ENCODE assay signal across 9 mouse cellular contexts in genomic region chr4:147275021-147275772, GRCm38 (mm10). TPM values are rescaled to one million over a fixed set of nuclear protein-coding genes. Genes with fewer than 3 reads are reported as not detected.
DNase-seq lines count a peak whose midpoint lies in the region; ATAC-seq and TF ChIP-seq lines count a peak whose summit lies in the region.
"Not testable (repeated sequence)": the region's sequence is repeated elsewhere in the genome, so short reads cannot be mapped to it uniquely, and the experiment has no call there.
"Had no signal": no experiment of that assay in that cellular context is flagged by ENCODE, and none has a peak within 500 bp of the region (broad histone marks: within the 10 kb centered on the region; RNA-seq: fewer than 3 reads in every experiment).

No protein-coding gene starts in this region.

- peak overlapping the region; percentile 48 for H3K4me3 ChIP-seq in embryonic facial prominence, embryonic 10.5 days
- peak overlapping the region; percentile 21 for H3K4me3 ChIP-seq in hindbrain, embryonic 12.5 days
- not testable (repeated sequence) for H3K4me3 ChIP-seq in liver, embryonic 16.5 days (ENCODE audit: low read depth, low read length)
- H3K4me3 ChIP-seq in midbrain, postnatal 0 days (ENCODE audit: low read depth, low read length) = 0 out of 2 replicates have a peak overlapping the region, but pooled peaks have one; percentile 12
- peak overlapping the region; percentile 46 for H3K4me3 ChIP-seq in testis, adult 2 months (ENCODE audit: control insufficient read depth, low read depth, low read length)

- not testable (repeated sequence) for H3K36me3 ChIP-seq in embryonic facial prominence, embryonic 10.5 days (replicated peaks); hindbrain, embryonic 12.5 days; liver, embryonic 16.5 days (ENCODE audit: control insufficient read depth, insufficient read depth); midbrain, postnatal 0 days (ENCODE audit: insufficient read depth, low read length); testis, adult 2 months (ENCODE audit: control insufficient read depth, insufficient read depth, low read length)

- not testable (repeated sequence) for H3K9ac ChIP-seq in hindbrain, embryonic 12.5 days; liver, embryonic 16.5 days (ENCODE audit: low read depth, low read length); midbrain, postnatal 0 days (replicated peaks; ENCODE audit: low read length, poor library complexity, severe bottlenecking)

- peak; percentile 85 for ATAC-seq in hindbrain, embryonic 12.5 days (ENCODE audit: low FRiP score)
- ATAC-seq in liver, embryonic 16.5 days (ENCODE audit: low read depth) = peak; percentile 58
- ATAC-seq in midbrain, postnatal 0 days (ENCODE audit: low FRiP score) = peak; percentile 75; the same call in 1 of the 2 replicates

- H3K4me1 ChIP-seq in embryonic facial prominence, embryonic 10.5 days; hindbrain, embryonic 12.5 days; liver, embryonic 16.5 days (ENCODE audit: control insufficient read depth, low read depth, low read length); midbrain, postnatal 0 days (ENCODE audit: insufficient read depth, low read length); testis, adult 2 months (ENCODE audit: control insufficient read depth, insufficient read depth, low read length): not testable (repeated sequence)

- WGBS in embryonic facial prominence, embryonic 10.5 days = 35% methylated on average over 58 of the region's 58 CpGs
- WGBS in hindbrain, embryonic 12.5 days = 38% methylated on average over 57 of the region's 58 CpGs
- whole genome bisulfite sequencing in liver, embryonic 16.5 days (ENCODE audit: insufficient replicate concordance) = 31% methylated on average over 54 of the region's 58 CpGs
- 47% methylated on average over 50 of the region's 58 CpGs for WGBS in midbrain, postnatal 0 days

- peak; percentile 97 for DNase-seq in ES-CJ7 (ENCODE audit: low read depth, low spot score)
- peak; percentile 41 for DNase-seq in embryonic facial prominence, embryonic 10.5 days (ENCODE audit: low spot score)
- peak; percentile 7 for DNase-seq in gastrocnemius, postnatal 25 days
- peak; percentile 12 for DNase-seq in kidney, postnatal 10 days
- not testable (repeated sequence) for DNase-seq in midbrain, postnatal 0 days (ENCODE audit: low spot score)

- H3K4me2 ChIP-seq in hindbrain, embryonic 12.5 days (replicated peaks) = peak overlapping the region; percentile 41
- H3K4me2 ChIP-seq in liver, embryonic 16.5 days (ENCODE audit: low read depth, low read length) = peak overlapping the region; percentile 30
- not testable (repeated sequence) for H3K4me2 ChIP-seq in midbrain, postnatal 0 days (ENCODE audit: low read depth, low read length, poor library complexity, severe bottlenecking)

- not testable (repeated sequence) for H3K27ac ChIP-seq in embryonic facial prominence, embryonic 10.5 days (replicated peaks); hindbrain, embryonic 12.5 days; liver, embryonic 16.5 days (ENCODE audit: low read length); midbrain, postnatal 0 days (ENCODE audit: low read depth, low read length)
- peak overlapping the region; percentile 86 for H3K27ac ChIP-seq in testis, adult 2 months (ENCODE audit: control insufficient read depth, insufficient read depth, low read depth, low read length)

- H3K9me3 ChIP-seq in embryonic facial prominence, embryonic 10.5 days = peaks cover 50% of the 10 kb centered on the region
- H3K9me3 ChIP-seq in hindbrain, embryonic 12.5 days (replicated peaks) = peaks cover 39% of the 10 kb centered on the region
- not testable (repeated sequence) for H3K9me3 ChIP-seq in liver, embryonic 16.5 days (replicated peaks; ENCODE audit: control insufficient read depth, low read length)
- peaks cover 22% of the 10 kb centered on the region for H3K9me3 ChIP-seq in midbrain, postnatal 0 days (ENCODE audit: low read length)

- TF ChIP-seq CTCF in midbrain, postnatal 0 days (IDR thresholded peaks at IDR 0.05); testis, adult 2 months (IDR thresholded peaks at IDR 0.05; ENCODE audit: control insufficient read depth, insufficient read depth, insufficient replicate concordance, low read depth, low read length): not testable (repeated sequence)

- peak; percentile 31; the same call in 1 of the 2 replicates for TF ChIP-seq POLR2A in testis, adult 2 months (IDR thresholded peaks at IDR 0.05; ENCODE audit: control insufficient read depth, low read depth, low read length)

- not testable (repeated sequence) for H3K27me3 ChIP-seq in embryonic facial prominence, embryonic 10.5 days (replicated peaks; ENCODE audit: low read depth, poor library complexity, severe bottlenecking); hindbrain, embryonic 12.5 days; liver, embryonic 16.5 days (ENCODE audit: control insufficient read depth, insufficient read depth, low read depth, low read length); midbrain, postnatal 0 days (ENCODE audit: insufficient read depth, low read length); testis, adult 2 months (ENCODE audit: control insufficient read depth, insufficient read depth, low read length)

RNA-seq across cellular contexts. Expression of gene Zfp988, which starts 30.3 kb away (rescaled TPM):
- 0.17 TPM in 1 of 2 replicates, not detected in the other for polyA plus RNA-seq in embryonic facial prominence, embryonic 10.5 days (2016; fragmentation: Nextera tagmentation; extraction: Ambion mirVana)
- not detected for total RNA-seq in gastrocnemius, postnatal 25 days (2021)
- 0.08 TPM in 1 of 2 replicates, not detected in the other for polyA plus RNA-seq in hindbrain, embryonic 12.5 days (2016; fragmentation: Nextera tagmentation; extraction: Ambion mirVana)
- 0.05 TPM in 1 of 2 replicates, not detected in the other for polyA plus RNA-seq in liver, embryonic 16.5 days (2015; fragmentation: Nextera tagmentation; extraction: Ambion mirVana)
- total RNA-seq in midbrain, postnatal 0 days (2014; rRNA removed) = 0.09 TPM in 1 of 2 replicates, not detected in the other
- polyA plus RNA-seq in midbrain, postnatal 0 days (2015; fragmentation: Nextera tagmentation; extraction: Ambion mirVana) = 0.06 and 0.14 TPM in 2 replicates
- 0.05 and 0.07 TPM in 2 replicates for polyA plus RNA-seq in testis, adult 2 months (2012; rRNA removed)
- total RNA-seq: heart, postnatal 25 days had no signal
